Mouse (Mus musculus) megakaryocyte progenitor cell, adult 5-6 weeks (primary cell): Measurements from ENCODE around the gene Trim30b. TPM values are rescaled to one million over a fixed set of nuclear protein-coding genes. Genes with fewer than 3 reads are reported as not detected.
"Not testable (repeated sequence)": the region's sequence is repeated elsewhere in the genome, so short reads cannot be mapped to it uniquely, and the experiment has no call there.

Experiments
- ATAC-seq: replicated peaks from 2 replicates; pipeline ENCODE4 v1.8.0; 2016; ENCODE audit warnings: mild to moderate bottlenecking, moderate TSS enrichment, inconsistent platforms; ENCODE audit not compliant: poor library complexity
- total RNA-seq, 2 experiments: library from RNA; stranded (forward) in 1 of 2; stranded (reverse) in 1 of 2; fragments of 157-497, 149-512 nt in 1 of 2; fragments of 200-1000 nt in 1 of 2; gene quantifications; 2 replicates each; pipeline versions ENCODE4 v1.2.3 to v1.2.4; 2015 to 2017

Gene Trim30b
- total RNA-seq (2015) (0.61 and 2.0 TPM in 2 replicates), total RNA-seq (2017) (1.5 and 1.8 TPM in 2 replicates)

DNA sequence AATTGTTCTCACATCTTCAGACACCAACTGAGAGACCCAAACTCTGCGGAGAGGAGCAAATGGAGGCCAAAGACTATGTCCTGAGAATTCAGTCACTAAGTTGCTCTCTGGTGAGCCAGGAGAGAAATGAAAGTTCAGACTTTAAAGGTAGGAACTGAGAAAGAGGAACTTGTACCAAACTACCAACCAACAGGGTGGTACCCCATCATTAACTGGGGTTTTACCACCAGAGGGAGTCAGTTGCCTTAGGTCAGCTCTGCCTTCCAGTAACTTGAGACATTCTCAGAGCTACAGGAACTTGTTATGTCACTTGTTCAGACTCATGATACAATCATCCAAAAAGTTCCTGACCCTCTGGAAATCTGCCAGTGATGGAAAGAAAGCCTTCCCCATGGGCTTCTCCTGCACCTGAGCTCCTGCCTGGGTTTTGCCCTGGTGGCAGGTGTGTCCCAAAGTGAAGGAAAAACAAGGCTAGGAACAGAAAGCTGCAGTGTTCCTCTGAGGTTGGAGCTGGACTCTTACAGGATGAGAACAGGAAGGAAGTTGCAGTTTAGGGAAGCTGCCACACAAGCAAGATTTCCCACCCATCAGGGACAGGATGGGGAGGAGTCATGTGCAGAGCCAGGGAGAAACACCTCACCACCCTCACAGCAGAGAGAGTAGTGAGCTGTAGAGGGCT is at the start of gene Trim30b:
TSS of gene Trim30b (minus strand) at position 149 of the 679 bp plus-strand sequence.
- peak; percentile 91 for ATAC-seq

GRCm38 (mm10) chr7:104404460-104404950 is 34.8 kb upstream of the Trim30b start:
- no peak for ATAC-seq

DNA sequence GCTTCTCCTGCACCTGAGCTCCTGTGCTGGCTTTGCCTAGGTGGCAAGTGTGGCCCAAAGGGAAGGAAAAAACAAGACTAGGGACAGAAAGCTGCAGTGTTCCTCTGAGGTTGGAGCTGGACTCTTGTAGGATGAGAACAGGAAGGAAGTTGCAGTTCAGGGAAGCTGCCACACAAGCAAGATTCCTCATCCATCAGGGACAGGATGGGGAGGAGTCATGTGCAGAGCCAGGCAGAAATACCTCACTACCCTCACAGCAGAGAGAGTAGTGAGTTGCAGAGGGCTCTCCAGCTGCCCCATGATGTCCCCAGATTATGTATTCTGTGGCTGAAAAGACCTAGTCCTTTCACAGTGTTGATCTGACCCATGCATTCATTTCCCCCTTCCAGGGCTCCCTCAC is 31.5 kb upstream of the Trim30b start:
- ATAC-seq = peak; percentile 62

GRCm38 (mm10) chr7:104400698-104401097 is 31.0 kb upstream of the Trim30b start, which contains the start of gene Trim30c:
TSS of gene Trim30c (minus strand) at chr7:104400837.
- ATAC-seq = peak; percentile 74

GRCm38 (mm10) chr7:104398492-104398891 is 28.8 kb upstream of the Trim30b start:
- peak; percentile 69 for ATAC-seq

DNA sequence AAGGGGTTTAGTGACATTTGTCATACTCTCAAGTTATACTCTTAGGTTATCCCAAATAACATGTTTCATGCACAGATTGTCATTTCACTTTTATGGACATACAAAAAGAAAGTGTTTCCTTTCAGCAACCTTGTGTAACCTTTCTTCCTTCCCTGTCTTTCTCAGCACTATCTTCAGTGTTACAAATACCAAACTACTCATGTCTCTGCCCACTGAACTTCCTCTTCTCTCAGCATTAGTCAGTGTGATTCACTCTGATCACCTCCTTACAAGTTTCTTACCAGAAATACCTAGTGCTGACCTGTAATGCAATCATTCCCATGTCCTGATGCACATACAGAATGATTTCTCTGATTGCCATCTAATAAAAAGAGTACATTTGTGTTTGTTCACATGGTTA is 3.3 kb downstream of the Trim30b start:
- ATAC-seq = peak; percentile 43

GRCm38 (mm10) chr7:104353600-104353967 is 16.1 kb downstream of the Trim30b start:
- peak; percentile 32 for ATAC-seq

- peak; percentile 96 for ATAC-seq
These were observed 16.7 kb downstream of the Trim30b start, which contains the start of gene Trim12c for GRCm38 (mm10) chr7:104352717-104353599. TSS of gene Trim12c (minus strand) at chr7:104353362.

DNA sequence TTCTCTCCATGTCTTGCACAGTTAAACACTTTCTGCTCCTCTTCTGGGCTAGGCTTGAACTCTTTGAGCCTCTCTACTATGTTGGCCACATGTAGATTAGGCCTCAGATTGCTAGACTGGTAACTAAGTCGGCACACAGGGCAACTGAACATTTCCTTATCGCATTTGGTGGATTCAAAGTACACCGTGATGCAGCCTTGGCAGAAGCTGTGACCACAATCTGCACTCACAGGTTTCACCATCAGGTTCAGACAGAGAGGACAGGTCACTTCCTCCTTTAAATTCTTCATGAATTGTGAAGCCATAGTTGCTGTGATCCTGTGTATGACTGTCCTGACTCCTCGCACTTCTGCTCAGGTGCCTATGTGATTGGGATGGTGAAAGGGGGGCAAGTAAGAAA is 21.6 kb downstream of the Trim30b start:
- peak; percentile 72 for ATAC-seq

GRCm38 (mm10) chr7:104340744-104341143 is 28.9 kb downstream of the Trim30b start:
- ATAC-seq = not testable (repeated sequence)

- ATAC-seq = peak; percentile 34; the same call in 1 of the 2 replicates
These were observed 34.1 kb downstream of the Trim30b start for GRCm38 (mm10) chr7:104335547-104335946.

DNA sequence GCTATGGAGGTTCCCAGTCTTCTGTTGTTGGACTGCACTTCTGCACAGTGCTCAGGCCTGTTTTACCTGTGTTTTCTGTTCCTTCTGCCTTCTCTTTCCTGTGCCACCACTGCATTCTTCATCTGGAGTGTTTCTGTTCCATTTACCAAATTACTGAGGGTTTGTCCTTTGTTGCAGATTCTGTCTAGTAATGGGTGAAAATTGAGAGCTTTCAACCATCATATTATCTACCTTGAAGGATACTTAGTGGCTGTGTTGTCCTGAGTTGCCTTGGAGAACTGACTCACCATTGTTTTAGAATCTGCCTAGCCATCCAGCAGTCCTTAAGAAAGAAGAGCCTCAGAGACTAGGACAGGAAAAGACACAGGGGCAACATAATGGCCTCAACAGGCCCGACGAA is 40.5 kb downstream of the Trim30b start, which contains the start of gene Trim34b:
TSS of gene Trim34b (plus strand) at position 301 of the 400 bp plus-strand sequence.
- ATAC-seq = not testable (repeated sequence)

GRCm38 (mm10) chr7:104322028-104322427 is 47.7 kb downstream of the Trim30b start:
- ATAC-seq = no peak

- peak; percentile 89 for ATAC-seq
These were observed 54.2 kb downstream of the Trim30b start, which contains the start of gene Trim12a for GRCm38 (mm10) chr7:104315369-104316080. TSS of gene Trim12a (minus strand) at chr7:104315466.

- peak; percentile 70 for ATAC-seq
These were observed 54.8 kb downstream of the Trim30b start for GRCm38 (mm10) chr7:104314796-104315353.

Other genes starting within 250 kb of the Trim30b start
- gene Ubqln5, start 240.1 kb downstream of the Trim30b start, total RNA-seq (2015) = not detected in 2 replicates
- not detected in 2 replicates for gene Ubqln5, start 240.1 kb downstream of the Trim30b start, total RNA-seq (2017)
- gene Olfr643, start 232.5 kb downstream of the Trim30b start, total RNA-seq (2015) = not detected in 2 replicates
- not detected in 2 replicates for gene Olfr643, start 232.5 kb downstream of the Trim30b start, total RNA-seq (2017)
- gene Ubqln3, start 226.6 kb downstream of the Trim30b start, total RNA-seq (2015) = not detected in 2 replicates
- not detected in 2 replicates for gene Ubqln3, start 226.6 kb downstream of the Trim30b start, total RNA-seq (2017)
- not detected in 2 replicates for gene Ubqlnl, start 219.3 kb downstream of the Trim30b start, total RNA-seq (2015)
- gene Ubqlnl, start 219.3 kb downstream of the Trim30b start, total RNA-seq (2017) = not detected in 2 replicates
- 0.15 TPM in 1 of 2 replicates, not detected in the other for gene Olfm5, start 205.1 kb downstream of the Trim30b start, total RNA-seq (2015)
- gene Olfm5, start 205.1 kb downstream of the Trim30b start, total RNA-seq (2017) = 0.17 TPM in 1 of 2 replicates, not detected in the other
- not detected in 2 replicates for gene Olfr648, start 186.5 kb downstream of the Trim30b start, total RNA-seq (2015)
- not detected in 2 replicates for gene Olfr648, start 186.5 kb downstream of the Trim30b start, total RNA-seq (2017)
- not detected in 2 replicates for gene Olfr649, start 173.9 kb downstream of the Trim30b start, total RNA-seq (2015)
- gene Olfr649, start 173.9 kb downstream of the Trim30b start, total RNA-seq (2017) = not detected in 2 replicates
- 2.3 and 3.7 TPM in 2 replicates for gene Trim6, start 151.1 kb downstream of the Trim30b start, total RNA-seq (2015)
- 2.1 and 2.5 TPM in 2 replicates for gene Trim6, start 151.1 kb downstream of the Trim30b start, total RNA-seq (2017)
- 8.6 and 10.9 TPM in 2 replicates for gene Trim34a, start 125.4 kb downstream of the Trim30b start, total RNA-seq (2015)
- gene Trim34a, start 125.4 kb downstream of the Trim30b start, total RNA-seq (2017) = 10.4 and 16.4 TPM in 2 replicates
- 4.7 and 5.3 TPM in 2 replicates for gene Trim5, start 81.8 kb downstream of the Trim30b start, total RNA-seq (2015)
- 6.9 and 8.0 TPM in 2 replicates for gene Trim5, start 81.8 kb downstream of the Trim30b start, total RNA-seq (2017)
- gene Trim12a, start 54.4 kb downstream of the Trim30b start, total RNA-seq (2015) = 47.7 and 58.0 TPM in 2 replicates
- 63.9 and 69.0 TPM in 2 replicates for gene Trim12a, start 54.4 kb downstream of the Trim30b start, total RNA-seq (2017)
- 0.17 and 0.32 TPM in 2 replicates for gene Trim34b, start 40.4 kb downstream of the Trim30b start, total RNA-seq (2015)
- 0.10 and 0.87 TPM in 2 replicates for gene Trim34b, start 40.4 kb downstream of the Trim30b start, total RNA-seq (2017)
- 13.4 and 14.2 TPM in 2 replicates for gene Trim12c, start 16.5 kb downstream of the Trim30b start, total RNA-seq (2015)
- 23.5 and 30.1 TPM in 2 replicates for gene Trim12c, start 16.5 kb downstream of the Trim30b start, total RNA-seq (2017)
- 0.12 and 0.52 TPM in 2 replicates for gene Trim30c, start 31.0 kb upstream of the Trim30b start, total RNA-seq (2015)
- 0.29 and 1.0 TPM in 2 replicates for gene Trim30c, start 31.0 kb upstream of the Trim30b start, total RNA-seq (2017)
- gene Trim30a, start 95.3 kb upstream of the Trim30b start, total RNA-seq (2015) = 38.5 and 40.9 TPM in 2 replicates
- gene Trim30a, start 95.3 kb upstream of the Trim30b start, total RNA-seq (2017) = 29.1 and 29.4 TPM in 2 replicates
- gene Trim30d, start 138.0 kb upstream of the Trim30b start, total RNA-seq (2015) = 11.5 and 13.9 TPM in 2 replicates
- gene Trim30d, start 138.0 kb upstream of the Trim30b start, total RNA-seq (2017) = 8.7 and 10.7 TPM in 2 replicates
- not detected in 2 replicates for gene Olfr651, start 180.2 kb upstream of the Trim30b start, total RNA-seq (2015)
- not detected in 2 replicates for gene Olfr651, start 180.2 kb upstream of the Trim30b start, total RNA-seq (2017)
- gene Olfr652, start 191.0 kb upstream of the Trim30b start, total RNA-seq (2015) = not detected in 2 replicates
- gene Olfr652, start 191.0 kb upstream of the Trim30b start, total RNA-seq (2017) = not detected in 2 replicates
- not detected in 2 replicates for gene Olfr653, start 207.4 kb upstream of the Trim30b start, total RNA-seq (2015)
- gene Olfr653, start 207.4 kb upstream of the Trim30b start, total RNA-seq (2017) = not detected in 2 replicates
- gene Olfr654, start 217.1 kb upstream of the Trim30b start, total RNA-seq (2015) = not detected in 2 replicates
- gene Olfr654, start 217.1 kb upstream of the Trim30b start, total RNA-seq (2017) = not detected in 2 replicates
- gene Olfr655, start 231.9 kb upstream of the Trim30b start, total RNA-seq (2015) = not detected in 2 replicates
- gene Olfr655, start 231.9 kb upstream of the Trim30b start, total RNA-seq (2017) = 0.62 TPM in 1 of 2 replicates, not detected in the other
- not detected in 2 replicates for gene Olfr656, start 244.1 kb upstream of the Trim30b start, total RNA-seq (2015)
- gene Olfr656, start 244.1 kb upstream of the Trim30b start, total RNA-seq (2017) = not detected in 2 replicates